Mouse (Mus musculus) lung, postnatal 0 days (tissue): ENCODE data around the gene Tmem274.
"Not testable (repeated sequence)": the region's sequence is repeated elsewhere in the genome, so short reads cannot be mapped to it uniquely, and the experiment has no call there.

Source experiments
- CTCF ChIP-seq: IDR thresholded peaks from 2 replicates; pipeline ENCODE4 v1.5.1; 2016; ENCODE audit warnings: antibody characterized with exemption, mild to moderate bottlenecking
- EP300 ChIP-seq: IDR thresholded peaks from 2 replicates; pipeline ENCODE4 v1.6.1; 2016; ENCODE audit warnings: antibody characterized with exemption, mild to moderate bottlenecking, control low read depth

GRCm38 (mm10) chr4:149431887-149432286, 45.3 kb upstream of the Tmem274 start:
- not testable (repeated sequence) for TF ChIP-seq CTCF, EP300
